Mouse (Mus musculus) right cerebral cortex, postnatal 25 days (tissue): ENCODE results near the gene Esr1.
A peak's percentile ranks its signal among the peaks of the same experiment; 100 is the strongest.
"Not testable (repeated sequence)": the region's sequence is repeated elsewhere in the genome, so short reads cannot be mapped to it uniquely, and the experiment has no call there.

Experiments
- DNase-seq: peaks from one replicate; pipeline ENCODE4 v3.0.0; 2022

Gene Esr1

GRCm38 (mm10) chr10:4611386-4612155 is at the start of gene Esr1:
Esr1 (plus strand) TSS chr10:4611593.
- DNase-seq, result no peak

- DNase-seq, result no peak
Measured at GRCm38 (mm10) chr10:4565148-4565547, 46.2 kb upstream of the Esr1 start.

GRCm38 (mm10) chr10:4570778-4571177 is 40.6 kb upstream of the Esr1 start:
- DNase-seq, result no peak

- DNase-seq, result no peak
Measured at GRCm38 (mm10) chr10:4571304-4571703, 40.1 kb upstream of the Esr1 start.

- DNase-seq, result no peak
Measured at GRCm38 (mm10) chr10:4581905-4582304, 29.5 kb upstream of the Esr1 start.

GRCm38 (mm10) chr10:4586691-4587090 is 24.7 kb upstream of the Esr1 start:
- no peak for DNase-seq

GRCm38 (mm10) chr10:4589576-4589975 is 21.8 kb upstream of the Esr1 start:
- no peak for DNase-seq

- no peak for DNase-seq
Measured at GRCm38 (mm10) chr10:4590956-4591355, 20.4 kb upstream of the Esr1 start.

GRCm38 (mm10) chr10:4593828-4594227 is 17.6 kb upstream of the Esr1 start:
- no peak for DNase-seq

- no peak for DNase-seq
Measured at GRCm38 (mm10) chr10:4597211-4597610, 14.2 kb upstream of the Esr1 start.

- DNase-seq, result peak; percentile 24
Measured at GRCm38 (mm10) chr10:4598244-4598842, 13.1 kb upstream of the Esr1 start.

GRCm38 (mm10) chr10:4598916-4599315 is 12.5 kb upstream of the Esr1 start:
- peak; percentile 8 for DNase-seq

GRCm38 (mm10) chr10:4599591-4599990 is 11.8 kb upstream of the Esr1 start:
- DNase-seq, result no peak

GRCm38 (mm10) chr10:4600796-4601474 is 10.5 kb upstream of the Esr1 start:
- no peak for DNase-seq

- DNase-seq, result not testable (repeated sequence)
Measured at GRCm38 (mm10) chr10:4601612-4602011, 9.8 kb upstream of the Esr1 start.

GRCm38 (mm10) chr10:4602466-4602865 is 8.9 kb upstream of the Esr1 start:
- DNase-seq, result no peak

GRCm38 (mm10) chr10:4604527-4605209 is 6.7 kb upstream of the Esr1 start:
- DNase-seq, result no peak

- no peak for DNase-seq
Measured at GRCm38 (mm10) chr10:4610234-4610633, 1.2 kb upstream of the Esr1 start.

- DNase-seq, result no peak
Measured at GRCm38 (mm10) chr10:4612313-4613036, 1.1 kb downstream of the Esr1 start.

GRCm38 (mm10) chr10:4618026-4618425 is 6.6 kb downstream of the Esr1 start:
- DNase-seq, result no peak

GRCm38 (mm10) chr10:4618686-4619085 is 7.3 kb downstream of the Esr1 start:
- DNase-seq, result no peak

- DNase-seq, result not testable (repeated sequence)
Measured at GRCm38 (mm10) chr10:4619426-4619825, 8.0 kb downstream of the Esr1 start.
